Mouse (Mus musculus): ENCODE measurements around the gene Ddr2. TPM values are rescaled to one million over a fixed set of nuclear protein-coding genes. Genes with fewer than 3 reads are reported as not detected.

Ddr2 gene
- polyA plus RNA-seq, 1 experiment from 2014 or later = 87.3 TPM

DNA sequence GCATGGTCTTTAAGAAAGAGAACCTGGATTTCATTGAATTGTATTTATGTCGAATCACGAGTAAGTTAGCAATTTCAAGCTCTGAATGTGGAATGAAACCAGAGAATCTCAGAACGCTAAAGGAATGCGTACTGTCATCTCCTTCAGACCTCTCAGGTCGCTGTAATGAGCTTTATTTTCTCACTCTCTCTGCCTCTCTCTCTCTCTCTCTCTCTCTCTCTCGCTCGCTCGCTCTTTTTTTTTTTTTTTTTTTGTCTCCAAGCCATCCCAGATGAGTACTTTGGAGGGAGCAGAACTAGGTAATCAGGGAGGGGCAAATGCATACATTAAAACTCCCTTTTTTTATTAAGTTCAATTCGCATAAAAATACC, 141.1 kb downstream of the Ddr2 start:
- Histone ChIP-seq H3K27ac (peak overlapping the region; percentile 89), H3K9me3 (no peaks in the 10 kb centered on the region), H3K4me2 (peak overlapping the region; percentile 73), H3K4me3 (peak overlapping the region; percentile 68), H3K4me1 (peaks cover 17% of the 10 kb centered on the region), H3K36me3 (peaks cover 26% of the 10 kb centered on the region), H3K9ac (peak overlapping the region; percentile 31), H3K27me3 (no peaks in the 10 kb centered on the region)
- under 1% methylated on average over 9 of the region's 9 CpGs for WGBS
- ATAC-seq (ENCODE audit: insufficient number of reproducible peaks, low FRiP score, low TSS enrichment, low read depth) = peak; percentile 49; the same call in 1 of the 2 replicates

DNA sequence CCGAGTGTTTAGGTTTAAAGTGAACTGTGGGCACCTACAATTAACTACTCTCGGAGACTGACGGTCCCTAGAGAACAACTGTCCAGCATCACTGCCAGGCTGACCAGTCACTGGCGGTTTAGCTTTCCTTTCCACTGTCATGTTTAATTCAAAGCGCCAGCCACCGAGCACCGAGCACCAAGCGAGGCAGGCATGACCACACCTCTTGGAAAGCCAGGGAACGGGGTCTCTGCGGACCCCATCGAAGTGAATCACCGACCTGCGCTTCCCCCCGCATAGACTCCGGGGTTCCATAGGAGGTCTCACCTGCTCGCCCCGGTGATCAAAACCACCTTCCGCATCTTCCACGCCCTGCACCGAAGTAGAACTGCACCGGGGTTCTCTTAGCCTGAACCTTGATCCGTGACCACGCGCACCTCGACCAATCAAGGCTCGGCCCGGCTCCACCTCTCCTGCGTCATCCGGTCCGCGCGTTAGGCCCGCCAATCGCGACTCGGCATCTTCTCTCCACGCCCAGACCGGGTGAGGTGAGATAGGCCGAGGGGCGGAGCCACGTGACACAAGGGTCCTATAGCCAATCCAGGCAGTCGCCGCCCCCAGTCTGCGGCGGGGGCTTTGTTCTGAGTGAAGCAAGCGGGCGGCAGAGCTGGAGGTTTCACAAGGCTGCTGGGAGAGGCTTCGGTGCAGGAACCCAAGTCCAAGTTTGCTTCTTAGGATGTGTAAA, 141.6 kb downstream of the Ddr2 start, which contains the start of gene Hsd17b7:
Hsd17b7 (minus strand) TSS at position 450 of the 724 bp plus-strand sequence.
- H3K4me1 ChIP-seq = peaks cover 17% of the 10 kb centered on the region
- H3K4me2 ChIP-seq = peak within 1 kb of the TSS; percentile 73
- H3K9ac ChIP-seq = peak within 1 kb of the TSS; percentile 31
- H3K36me3 ChIP-seq = peaks cover 27% of the 10 kb centered on the region
- ATAC-seq (ENCODE audit: insufficient number of reproducible peaks, low FRiP score, low TSS enrichment, low read depth) = peak; percentile 100
- no peaks in the 10 kb centered on the region for H3K27me3 ChIP-seq
- no peaks in the 10 kb centered on the region for H3K9me3 ChIP-seq
- WGBS = under 1% methylated on average over 48 of the region's 48 CpGs
- H3K4me3 ChIP-seq = peak within 1 kb of the TSS; percentile 68
- peak within 1 kb of the TSS; percentile 89 for H3K27ac ChIP-seq

DNA sequence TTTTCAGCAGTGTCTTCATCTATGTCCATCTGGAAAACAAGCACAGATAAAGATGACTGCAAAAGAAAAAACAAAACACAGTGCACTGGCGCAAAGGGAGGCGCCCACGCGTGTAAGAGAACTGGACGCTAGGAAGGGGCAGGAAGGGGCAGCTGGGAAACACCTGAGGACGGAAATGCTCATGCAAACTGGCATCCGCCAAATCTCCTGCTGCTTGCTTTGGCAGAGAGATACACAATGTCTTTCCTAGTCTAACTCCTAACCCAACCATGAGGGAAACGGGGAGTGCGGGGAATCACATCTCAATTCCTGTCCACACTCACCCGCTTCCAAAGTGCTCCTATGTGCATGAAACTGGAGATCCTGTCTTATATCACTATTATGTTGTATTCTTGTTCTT, 157.5 kb downstream of the Ddr2 start:
- WGBS = 96% methylated on average over 10 of the region's 10 CpGs
- Histone ChIP-seq H3K27me3 (no peaks in the 10 kb centered on the region), H3K4me1 (peaks cover 5% of the 10 kb centered on the region), H3K27ac (no peak overlapping the region), H3K36me3 (peaks cover 49% of the 10 kb centered on the region), H3K4me3 (no peak overlapping the region), H3K4me2 (no peak overlapping the region), H3K9ac (no peak overlapping the region), H3K9me3 (no peaks in the 10 kb centered on the region)
- no peak for ATAC-seq (ENCODE audit: insufficient number of reproducible peaks, low FRiP score, low TSS enrichment, low read depth)

DNA sequence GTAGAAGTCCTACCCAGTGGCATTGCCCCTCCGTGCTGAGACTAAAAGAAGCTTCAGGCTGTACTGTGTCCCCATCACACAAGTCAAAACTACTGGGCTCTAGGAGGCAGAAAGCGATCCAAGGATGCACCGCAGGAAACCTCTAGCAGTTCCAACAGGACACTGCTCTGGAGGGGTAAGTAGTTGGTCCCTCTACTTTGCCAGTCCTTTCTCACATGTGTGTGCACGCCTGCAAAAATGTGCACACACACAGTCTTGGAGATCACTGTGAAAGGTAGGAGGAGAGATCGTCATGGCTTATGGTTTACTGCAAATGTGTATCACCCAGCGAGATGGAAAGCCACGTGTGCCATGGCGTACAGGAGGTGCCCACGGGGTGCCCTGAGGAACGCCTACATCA, 157.9 kb downstream of the Ddr2 start:
- Histone ChIP-seq H3K4me2 (no peak overlapping the region), H3K9me3 (no peaks in the 10 kb centered on the region), H3K36me3 (peaks cover 44% of the 10 kb centered on the region), H3K27ac (no peak overlapping the region), H3K27me3 (no peaks in the 10 kb centered on the region), H3K4me3 (no peak overlapping the region), H3K9ac (no peak overlapping the region), H3K4me1 (peaks cover 5% of the 10 kb centered on the region)
- ATAC-seq (ENCODE audit: insufficient number of reproducible peaks, low FRiP score, low TSS enrichment, low read depth) = no peak
- WGBS = 97% methylated on average over 10 of the region's 10 CpGs

DNA sequence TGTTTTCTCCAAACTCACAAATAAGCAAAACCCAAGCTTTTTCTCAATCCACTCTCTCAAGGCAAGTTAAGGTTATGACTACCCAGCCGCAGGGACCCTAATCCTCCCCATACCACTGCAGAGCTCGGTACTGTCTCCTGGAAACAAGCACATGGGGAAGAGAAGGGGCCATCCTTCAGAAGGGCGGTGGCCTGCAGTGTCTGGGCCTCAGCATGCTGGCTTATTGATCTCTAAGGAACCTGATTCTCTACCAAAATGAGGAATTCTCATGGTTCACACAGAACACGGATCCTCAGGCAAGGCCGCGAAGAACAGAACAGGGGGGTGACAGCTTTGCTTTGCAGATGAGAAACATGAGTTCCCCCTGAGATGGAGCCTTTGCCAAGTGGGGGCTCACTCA, 159.0 kb downstream of the Ddr2 start:
- Histone ChIP-seq H3K27me3 (no peaks in the 10 kb centered on the region), H3K4me2 (no peak overlapping the region), H3K9ac (no peak overlapping the region), H3K4me1 (peaks cover 5% of the 10 kb centered on the region), H3K9me3 (no peaks in the 10 kb centered on the region), H3K36me3 (peaks cover 39% of the 10 kb centered on the region), H3K27ac (no peak overlapping the region), H3K4me3 (no peak overlapping the region)
- ATAC-seq (ENCODE audit: insufficient number of reproducible peaks, low FRiP score, low TSS enrichment, low read depth) = no peak
- WGBS = 88% methylated on average over 6 of the region's 6 CpGs

DNA sequence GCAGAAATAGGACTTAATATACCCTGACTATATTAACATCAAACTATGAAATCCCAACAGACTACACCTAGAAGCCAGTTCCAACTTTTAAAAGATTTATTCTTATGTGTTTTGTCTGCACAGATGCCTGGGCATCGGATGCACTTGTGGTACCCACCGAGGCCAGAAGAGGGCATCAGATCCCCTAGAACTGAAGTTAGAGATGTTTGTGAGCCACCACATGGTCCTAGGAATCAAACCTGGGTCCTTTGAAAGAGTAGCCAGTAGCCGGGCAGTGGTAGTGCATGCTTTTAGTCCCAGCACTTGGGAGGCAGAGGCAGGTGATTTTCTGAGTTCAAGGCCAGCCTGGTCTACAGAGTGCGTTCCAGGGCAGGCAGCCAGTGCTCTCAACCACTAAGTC, 159.9 kb downstream of the Ddr2 start:
- Histone ChIP-seq H3K4me3 (no peak overlapping the region), H3K4me1 (peaks cover 5% of the 10 kb centered on the region), H3K27ac (no peak overlapping the region), H3K4me2 (no peak overlapping the region), H3K27me3 (no peaks in the 10 kb centered on the region), H3K9me3 (no peaks in the 10 kb centered on the region), H3K9ac (no peak overlapping the region), H3K36me3 (peaks cover 31% of the 10 kb centered on the region)
- WGBS = 78% methylated on average over 4 of the region's 4 CpGs
- ATAC-seq (ENCODE audit: insufficient number of reproducible peaks, low FRiP score, low TSS enrichment, low read depth) = no peak

DNA sequence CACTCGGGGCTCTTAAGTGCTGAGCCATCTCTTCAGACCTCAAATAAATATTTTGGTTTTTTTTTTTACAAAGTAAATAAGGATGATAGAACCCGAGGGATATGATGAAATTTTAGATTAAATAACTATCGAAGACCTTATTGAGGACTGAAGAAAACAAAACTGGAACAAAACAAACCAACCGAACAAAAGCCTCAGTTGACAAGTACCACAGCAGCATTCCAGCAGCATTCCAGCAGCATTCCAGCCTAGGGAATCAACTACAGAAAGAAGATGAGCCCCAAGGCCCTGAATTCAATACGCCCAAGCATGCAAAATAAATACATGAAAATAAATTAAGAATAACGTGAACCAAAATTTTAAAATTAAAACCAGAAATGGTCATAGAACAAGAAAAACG, 160.6 kb downstream of the Ddr2 start:
- H3K4me2 ChIP-seq = no peak overlapping the region
- 54% methylated on average over 7 of the region's 7 CpGs for WGBS
- ATAC-seq (ENCODE audit: insufficient number of reproducible peaks, low FRiP score, low TSS enrichment, low read depth) = no peak

DNA sequence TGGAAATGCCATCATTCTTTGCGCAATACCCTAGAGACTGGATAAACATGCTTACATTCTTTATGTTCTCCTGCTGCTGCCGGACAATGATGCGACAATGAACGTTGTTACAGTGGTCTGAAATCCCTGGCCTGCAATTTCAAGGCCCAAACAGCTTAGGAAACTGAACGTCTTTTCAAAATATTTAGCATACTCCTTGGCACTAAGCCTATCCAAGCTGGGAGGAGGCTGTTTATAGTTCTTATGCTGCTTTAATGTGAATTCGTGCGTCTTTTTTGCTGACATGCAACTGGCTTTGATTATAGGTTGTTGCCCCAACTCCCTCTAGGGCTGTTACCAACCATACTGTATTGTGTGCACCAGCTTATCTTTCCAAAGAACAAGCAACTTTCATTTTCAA, 161.7 kb downstream of the Ddr2 start:
- peaks cover 15% of the 10 kb centered on the region for H3K36me3 ChIP-seq
- no peak overlapping the region for H3K4me3 ChIP-seq
- no peak overlapping the region for H3K4me2 ChIP-seq
- ATAC-seq (ENCODE audit: insufficient number of reproducible peaks, low FRiP score, low TSS enrichment, low read depth) = no peak
- H3K9ac ChIP-seq = no peak overlapping the region
- H3K27me3 ChIP-seq = no peaks in the 10 kb centered on the region
- WGBS = 42% methylated on average over 7 of the region's 7 CpGs
- peaks cover 5% of the 10 kb centered on the region for H3K4me1 ChIP-seq
- no peak overlapping the region for H3K27ac ChIP-seq
- H3K9me3 ChIP-seq = no peaks in the 10 kb centered on the region

More for the DNA sequence above, 160.6 kb downstream of the Ddr2 start:
- H3K27me3 ChIP-seq = no peaks in the 10 kb centered on the region
- no peaks in the 10 kb centered on the region for H3K9me3 ChIP-seq
- H3K27ac ChIP-seq = no peak overlapping the region
- no peak overlapping the region for H3K9ac ChIP-seq
- peaks cover 24% of the 10 kb centered on the region for H3K36me3 ChIP-seq
- H3K4me3 ChIP-seq = no peak overlapping the region
- H3K4me1 ChIP-seq = peaks cover 5% of the 10 kb centered on the region

DNA sequence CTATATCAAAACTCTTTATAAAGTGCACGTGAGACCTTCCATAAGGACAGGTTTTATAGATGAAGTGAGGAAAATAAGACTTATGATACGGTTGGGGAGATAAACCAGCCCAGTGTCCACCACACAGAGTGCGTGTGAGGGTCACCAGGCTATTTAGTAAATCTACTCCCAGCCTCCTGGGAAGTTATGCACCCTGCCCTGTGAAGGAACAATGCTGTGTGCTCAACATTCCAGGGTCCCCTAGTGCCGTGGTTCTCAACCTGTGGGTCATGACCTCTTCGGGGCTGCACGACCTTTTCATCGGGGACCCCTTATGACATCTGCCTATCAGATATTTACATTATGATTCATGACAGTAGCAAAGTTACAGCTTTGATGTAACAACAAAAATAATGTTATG, 162.3 kb downstream of the Ddr2 start:
- 74% methylated on average over 7 of the region's 7 CpGs for WGBS
- Histone ChIP-seq H3K27ac (no peak overlapping the region), H3K9me3 (no peaks in the 10 kb centered on the region), H3K36me3 (peaks cover 13% of the 10 kb centered on the region), H3K9ac (no peak overlapping the region), H3K4me3 (no peak overlapping the region), H3K27me3 (no peaks in the 10 kb centered on the region), H3K4me1 (peaks cover 5% of the 10 kb centered on the region), H3K4me2 (no peak overlapping the region)
- ATAC-seq (ENCODE audit: insufficient number of reproducible peaks, low FRiP score, low TSS enrichment, low read depth) = no peak

DNA sequence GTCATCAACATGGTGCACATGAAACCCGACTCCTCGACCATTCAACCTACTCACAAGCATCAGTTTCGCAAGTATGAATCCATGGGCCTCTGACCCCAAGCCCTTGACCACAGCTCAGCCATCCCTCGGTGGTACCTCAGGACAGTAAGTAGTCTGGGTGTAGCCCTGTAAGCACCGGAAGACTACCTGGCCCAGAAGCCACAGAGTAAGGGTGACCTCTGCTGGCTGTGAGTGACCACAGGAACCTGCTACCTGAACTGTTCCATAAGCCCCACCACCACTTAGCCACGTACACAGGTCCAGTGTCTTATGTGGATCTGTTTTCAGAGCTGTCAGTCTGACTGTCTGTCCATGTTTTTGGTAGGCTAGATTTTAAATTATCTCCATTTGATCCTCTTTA, 162.9 kb downstream of the Ddr2 start:
- Histone ChIP-seq H3K4me3 (no peak overlapping the region), H3K27me3 (no peaks in the 10 kb centered on the region), H3K4me2 (no peak overlapping the region), H3K27ac (no peak overlapping the region), H3K9me3 (no peaks in the 10 kb centered on the region), H3K36me3 (peaks cover 6% of the 10 kb centered on the region), H3K9ac (no peak overlapping the region), H3K4me1 (peaks cover 5% of the 10 kb centered on the region)
- WGBS = 79% methylated on average over 6 of the region's 6 CpGs
- ATAC-seq (ENCODE audit: insufficient number of reproducible peaks, low FRiP score, low TSS enrichment, low read depth) = 0 out of 2 replicates have a peak, but pooled peaks have one; percentile 44

DNA sequence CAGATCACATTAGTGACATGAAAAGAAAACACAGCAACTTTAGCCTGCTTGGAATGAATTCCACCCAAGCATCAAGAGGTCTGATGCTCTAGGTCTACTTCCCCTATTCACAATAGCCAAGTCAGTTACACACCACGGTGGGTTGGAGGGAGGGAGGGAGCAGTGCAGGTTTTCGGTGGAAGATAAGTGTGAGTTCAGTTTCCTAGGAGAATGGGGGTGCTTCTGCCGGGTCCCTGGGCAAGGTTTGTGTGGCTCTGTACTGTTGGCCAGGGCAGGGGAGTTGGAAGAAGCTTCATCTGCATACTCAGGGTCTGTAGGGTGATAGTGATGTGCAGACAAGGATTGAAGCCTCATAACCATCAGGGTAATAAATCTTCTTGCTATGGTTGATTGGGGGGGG, 164.6 kb downstream of the Ddr2 start:
- ATAC-seq (ENCODE audit: insufficient number of reproducible peaks, low FRiP score, low TSS enrichment, low read depth) = no peak
- H3K9ac ChIP-seq = no peak overlapping the region
- 73% methylated on average over 3 of the region's 3 CpGs for WGBS

DNA sequence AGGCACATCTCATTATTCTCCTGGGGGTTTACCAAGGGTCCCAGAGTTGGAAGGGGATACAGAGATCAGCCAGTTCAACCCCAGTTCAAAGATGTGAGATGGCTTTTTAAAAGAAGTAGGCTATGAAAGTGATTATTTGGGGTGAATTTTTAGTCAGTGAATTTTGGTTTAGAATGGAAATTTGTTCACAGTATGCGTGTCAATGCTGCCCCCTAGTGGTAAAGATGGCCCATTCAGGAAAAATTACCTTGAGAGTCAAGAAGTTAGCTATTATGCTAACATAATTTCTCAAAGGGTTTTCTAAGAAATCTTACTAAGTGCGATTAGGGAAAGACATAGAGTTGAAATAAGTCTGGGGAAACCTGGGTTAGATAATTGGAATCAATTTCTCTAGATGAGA, 171.2 kb downstream of the Ddr2 start:
- no peaks in the 10 kb centered on the region for H3K4me1 ChIP-seq
- H3K4me3 ChIP-seq = no peak overlapping the region
- no peaks in the 10 kb centered on the region for H3K9me3 ChIP-seq
- H3K27me3 ChIP-seq = no peaks in the 10 kb centered on the region
- H3K36me3 ChIP-seq = no peaks in the 10 kb centered on the region
- H3K9ac ChIP-seq = no peak overlapping the region
- no peak overlapping the region for H3K4me2 ChIP-seq
- no peak for ATAC-seq (ENCODE audit: insufficient number of reproducible peaks, low FRiP score, low TSS enrichment, low read depth)
- H3K27ac ChIP-seq = no peak overlapping the region
- 7% methylated on average over 2 of the region's 2 CpGs for WGBS

More for the DNA sequence above, 164.6 kb downstream of the Ddr2 start:
- no peaks in the 10 kb centered on the region for H3K36me3 ChIP-seq
- H3K27ac ChIP-seq = no peak overlapping the region
- H3K4me3 ChIP-seq = no peak overlapping the region
- no peak overlapping the region for H3K4me2 ChIP-seq
- H3K9me3 ChIP-seq = no peaks in the 10 kb centered on the region
- H3K27me3 ChIP-seq = no peaks in the 10 kb centered on the region
- peaks cover 5% of the 10 kb centered on the region for H3K4me1 ChIP-seq

Measured in limb, embryonic 15.5 days (tissue).